Mouse (Mus musculus): ENCODE results near the gene Cpe.

- TF ChIP-seq GATA1 (IDR thresholded peaks at IDR 0.05; ENCODE audit: low read length) (no peak), TAL1 (IDR thresholded peaks at IDR 0.05; ENCODE audit: low read length) (no peak)
Observed at GRCm38 (mm10) chr8:64598206-64598605, 94.6 kb downstream of the Cpe start.

All from erythroblast, embryonic 14.5 days (primary cell).